Mouse (Mus musculus): Measurements from ENCODE around the gene Ubn1.

The Ubn1 gene

DNA sequence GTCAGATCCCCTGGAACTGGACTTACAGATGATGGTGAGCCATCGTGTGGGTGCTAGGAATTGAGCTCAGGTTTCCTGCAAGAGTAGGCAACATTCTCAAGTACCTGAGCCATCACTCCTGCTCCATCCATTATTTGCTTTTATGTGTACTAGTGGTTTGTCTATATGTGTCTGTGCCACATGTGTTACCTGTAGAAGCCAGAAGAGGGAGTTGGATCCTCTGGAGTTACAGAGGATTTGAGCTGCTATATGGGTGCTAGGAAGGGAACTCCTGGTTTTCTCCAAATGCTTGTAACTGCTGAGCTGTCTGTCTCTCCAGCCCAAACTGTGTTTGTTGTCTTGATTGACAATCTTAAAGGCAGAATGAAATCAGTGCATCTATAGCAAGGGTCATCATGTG is 8.3 kb downstream of the Ubn1 start:
- in situ Hi-C loops (cut with MboI; ENCODE audit: low pct_unique_long_range_greater_than_20kb in 1 of 2, low sequenced_read_pairs in 2 of 2, unreplicated experiment in 1 of 2) = no loop called here

DNA sequence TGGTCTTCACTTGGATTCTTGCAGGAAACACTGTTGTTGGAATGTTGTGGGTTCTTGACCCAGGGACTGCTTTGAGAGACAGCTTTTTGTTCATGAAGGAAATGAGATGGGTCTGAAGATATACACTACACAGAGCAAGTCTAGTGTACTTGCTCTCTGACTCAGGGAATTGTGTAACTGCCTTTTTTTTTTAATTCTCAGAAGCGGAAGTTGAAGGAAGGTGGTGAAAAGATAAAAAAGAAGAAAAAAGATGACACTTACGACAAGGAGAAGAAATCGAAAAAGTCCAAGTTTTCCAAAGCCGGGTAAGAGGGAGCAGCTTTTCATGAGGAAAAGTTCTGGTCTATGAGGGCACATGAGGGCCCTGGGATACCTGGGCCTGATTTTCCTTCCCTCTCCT is 13.6 kb downstream of the Ubn1 start:
- in situ Hi-C loops (cut with MboI; ENCODE audit: low pct_unique_long_range_greater_than_20kb in 1 of 2, low sequenced_read_pairs in 2 of 2, unreplicated experiment in 1 of 2) = no loop called here

DNA sequence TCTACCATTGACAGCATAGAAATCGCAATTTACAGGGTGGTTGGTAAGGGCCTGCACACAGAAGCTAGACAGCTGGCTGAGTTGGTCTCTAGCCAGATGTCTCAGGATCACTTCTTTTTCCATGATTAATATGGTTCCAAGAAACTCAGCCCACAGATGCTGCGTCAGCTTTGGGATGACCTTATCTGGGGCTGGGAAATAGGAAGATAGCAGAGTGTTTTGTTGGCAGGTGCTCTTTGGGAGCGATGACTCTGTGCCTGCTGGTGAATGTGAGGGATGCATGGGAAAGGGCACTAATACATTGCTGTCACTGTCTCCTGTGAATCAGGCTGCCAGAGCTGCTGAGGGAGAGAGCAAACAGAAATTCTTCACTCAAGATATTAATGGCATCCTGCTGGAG is 20.5 kb downstream of the Ubn1 start:
- in situ Hi-C loops (cut with MboI; ENCODE audit: low pct_unique_long_range_greater_than_20kb in 1 of 2, low sequenced_read_pairs in 2 of 2, unreplicated experiment in 1 of 2) = no loop called here

DNA sequence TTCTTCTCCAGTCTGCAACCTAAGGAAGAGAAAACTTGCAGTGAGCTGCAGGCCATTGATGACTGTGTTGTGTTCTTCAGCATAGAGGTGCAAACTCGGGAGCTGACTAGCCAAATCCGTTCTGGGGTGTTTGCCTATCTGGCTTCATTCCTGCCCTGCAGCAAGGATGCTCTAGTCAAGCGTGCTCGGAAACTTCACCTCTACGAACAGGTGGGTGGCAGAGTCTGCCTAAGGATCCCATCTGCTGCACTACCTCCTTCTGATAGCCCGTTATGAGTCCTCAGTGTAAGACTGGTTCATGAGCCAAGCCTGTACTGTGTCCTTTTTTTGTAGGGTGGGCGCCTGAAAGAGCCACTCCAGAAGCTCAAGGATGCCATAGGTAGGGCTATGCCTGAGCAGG is 22.1 kb downstream of the Ubn1 start:
- in situ Hi-C loops (cut with MboI; ENCODE audit: low pct_unique_long_range_greater_than_20kb in 1 of 2, low sequenced_read_pairs in 2 of 2, unreplicated experiment in 1 of 2) = no loop called here

DNA sequence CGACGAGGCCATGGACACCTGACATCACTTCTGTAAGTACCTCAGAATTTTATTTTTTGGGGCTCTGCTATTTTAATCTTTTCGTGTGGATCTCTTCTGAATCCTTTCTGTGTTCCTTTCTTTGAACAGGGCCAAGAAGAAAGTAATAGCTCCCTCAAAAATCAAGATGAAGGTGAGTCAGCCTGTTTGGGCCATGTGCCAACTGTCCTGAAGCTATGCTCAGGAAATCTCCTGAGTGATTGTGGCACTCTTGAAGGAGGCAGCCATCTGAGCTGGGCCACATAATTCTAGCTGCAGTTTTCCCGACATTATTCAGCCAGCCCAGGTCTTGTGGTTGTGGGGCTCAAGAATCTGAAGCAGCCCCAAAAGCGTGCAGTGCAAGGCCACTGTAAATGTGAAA is 24.5 kb downstream of the Ubn1 start:
- in situ Hi-C loops (cut with MboI; ENCODE audit: low pct_unique_long_range_greater_than_20kb in 1 of 2, low sequenced_read_pairs in 2 of 2, unreplicated experiment in 1 of 2) = no loop called here

DNA sequence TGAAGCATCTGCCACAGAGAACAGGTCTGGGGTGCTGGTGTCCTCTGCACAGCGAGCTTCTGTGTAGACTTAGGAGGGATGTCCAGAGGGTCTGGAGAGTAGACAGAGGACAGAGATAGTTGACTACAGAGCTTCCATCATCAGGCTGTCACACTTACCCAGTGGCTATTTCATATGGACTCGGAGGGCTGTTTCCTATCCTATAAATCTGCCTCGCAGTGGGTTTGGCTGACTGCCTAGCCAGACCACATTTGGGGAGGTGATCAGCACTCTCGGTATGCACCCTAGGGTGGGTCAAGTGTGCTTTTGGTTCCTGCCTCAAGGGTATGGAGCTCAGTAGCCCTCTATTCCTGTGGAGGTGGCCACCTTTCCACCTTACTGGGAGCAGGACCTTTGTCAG is 35.3 kb downstream of the Ubn1 start:
- in situ Hi-C loops (cut with MboI; ENCODE audit: low pct_unique_long_range_greater_than_20kb in 1 of 2, low sequenced_read_pairs in 2 of 2, unreplicated experiment in 1 of 2) = no loop called here

DNA sequence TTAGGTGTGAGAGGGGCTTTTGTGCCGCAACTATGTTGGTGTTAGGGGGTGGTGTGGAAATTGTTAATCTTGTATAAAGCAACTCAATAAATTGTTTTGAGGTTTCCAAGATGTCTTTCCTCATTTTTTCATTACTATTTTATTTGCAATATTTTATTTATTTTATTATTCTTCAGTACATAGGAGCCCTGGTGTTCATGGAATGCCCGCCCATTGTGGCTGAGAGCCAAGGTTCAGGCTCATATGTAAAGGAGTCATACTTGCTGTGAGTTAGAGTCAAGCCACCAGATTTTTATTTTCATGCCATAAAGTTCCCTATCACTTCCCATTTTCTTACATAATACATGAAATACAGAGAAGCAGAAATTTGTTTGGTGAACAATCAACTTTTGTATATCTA is 36.3 kb downstream of the Ubn1 start:
- in situ Hi-C loops (cut with MboI; ENCODE audit: low pct_unique_long_range_greater_than_20kb in 1 of 2, low sequenced_read_pairs in 2 of 2, unreplicated experiment in 1 of 2) = no loop called here

DNA sequence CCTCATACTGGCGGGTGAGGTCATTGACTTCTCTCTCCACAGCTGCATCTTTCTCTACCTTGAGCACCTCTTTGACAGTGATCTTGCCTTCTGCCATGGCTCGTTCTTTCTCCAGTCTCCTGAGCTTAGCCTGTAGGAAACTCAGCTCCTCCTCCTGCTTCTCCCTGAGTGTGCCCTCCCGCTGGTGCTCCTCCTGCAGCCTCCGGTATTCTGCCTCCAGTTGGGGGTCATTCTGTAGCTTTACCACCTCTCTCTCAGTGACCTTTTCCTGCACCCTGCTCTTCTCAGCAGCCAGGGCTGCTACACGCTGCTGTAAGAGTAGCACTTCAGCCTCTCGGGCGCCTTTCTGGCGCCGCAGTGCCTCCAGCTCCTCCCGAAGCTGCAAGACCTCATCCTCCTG is 39.2 kb downstream of the Ubn1 start:
- in situ Hi-C loops (cut with MboI; ENCODE audit: low pct_unique_long_range_greater_than_20kb in 1 of 2, low sequenced_read_pairs in 2 of 2, unreplicated experiment in 1 of 2) = no loop called here

DNA sequence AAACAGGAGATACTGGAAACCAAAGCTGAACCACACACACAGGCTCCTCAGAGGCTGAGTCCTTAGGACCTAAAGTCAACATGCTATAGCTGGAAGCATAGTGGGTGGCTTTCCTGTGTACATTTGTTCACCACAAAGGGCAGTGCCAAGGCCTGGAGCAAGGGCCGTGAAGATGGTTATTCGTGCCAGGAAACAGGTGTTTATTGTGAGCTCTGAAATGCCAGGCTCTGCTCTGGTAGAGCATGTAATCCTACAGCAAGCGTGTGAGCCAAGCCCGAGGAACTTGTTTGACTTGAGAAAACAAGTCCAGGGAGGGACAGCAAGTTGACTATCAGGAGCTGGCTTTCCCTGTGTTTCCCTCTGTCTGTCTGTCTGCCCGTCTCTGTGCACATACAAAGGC is 43.4 kb downstream of the Ubn1 start:
- in situ Hi-C loops (cut with MboI; ENCODE audit: low pct_unique_long_range_greater_than_20kb in 1 of 2, low sequenced_read_pairs in 2 of 2, unreplicated experiment in 1 of 2) = no loop called here

DNA sequence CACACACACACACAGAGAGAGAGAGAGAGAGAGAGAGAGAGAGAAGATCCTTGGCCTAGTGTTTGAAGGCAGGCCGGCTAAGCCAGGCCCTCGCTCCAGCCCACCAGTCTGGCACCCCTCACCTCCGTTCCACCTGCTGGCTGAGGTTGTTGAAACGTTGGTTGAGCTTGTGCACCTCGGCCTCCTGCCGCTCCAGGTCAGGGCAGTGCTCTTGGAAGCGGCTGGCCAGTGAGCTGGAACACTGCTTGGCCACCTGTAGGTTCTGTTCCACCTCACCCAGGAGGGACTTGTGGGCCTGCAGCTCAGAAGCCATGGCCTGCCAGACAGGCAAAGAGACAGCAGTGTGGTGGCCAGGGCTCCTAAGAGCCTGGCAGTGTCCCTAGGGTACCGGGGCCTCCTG is 46.6 kb downstream of the Ubn1 start:
- in situ Hi-C loops (cut with MboI; ENCODE audit: low pct_unique_long_range_greater_than_20kb in 1 of 2, low sequenced_read_pairs in 2 of 2, unreplicated experiment in 1 of 2) = no loop called here

DNA sequence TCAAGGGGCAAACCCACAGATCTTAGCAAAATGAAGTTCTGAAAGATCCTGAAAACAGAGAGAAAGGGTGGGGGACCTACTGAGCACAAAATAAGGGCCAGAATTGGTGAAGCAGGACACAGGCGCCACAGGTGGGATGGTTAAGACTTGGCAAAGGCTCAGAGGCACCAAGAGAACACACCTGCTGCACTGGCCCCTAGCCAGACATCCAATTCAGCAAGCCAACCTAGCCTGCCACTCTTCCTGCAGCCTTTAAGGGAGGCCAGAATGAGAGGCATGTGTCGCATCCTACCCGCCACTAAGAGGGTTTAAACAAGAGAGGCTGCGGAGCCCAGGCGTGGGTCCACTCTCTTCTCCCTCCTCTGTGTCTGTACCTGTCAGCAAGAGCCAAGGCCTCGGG is 51.1 kb downstream of the Ubn1 start:
- in situ Hi-C loops (cut with MboI; ENCODE audit: low pct_unique_long_range_greater_than_20kb in 1 of 2, low sequenced_read_pairs in 2 of 2, unreplicated experiment in 1 of 2) = no loop called here

DNA sequence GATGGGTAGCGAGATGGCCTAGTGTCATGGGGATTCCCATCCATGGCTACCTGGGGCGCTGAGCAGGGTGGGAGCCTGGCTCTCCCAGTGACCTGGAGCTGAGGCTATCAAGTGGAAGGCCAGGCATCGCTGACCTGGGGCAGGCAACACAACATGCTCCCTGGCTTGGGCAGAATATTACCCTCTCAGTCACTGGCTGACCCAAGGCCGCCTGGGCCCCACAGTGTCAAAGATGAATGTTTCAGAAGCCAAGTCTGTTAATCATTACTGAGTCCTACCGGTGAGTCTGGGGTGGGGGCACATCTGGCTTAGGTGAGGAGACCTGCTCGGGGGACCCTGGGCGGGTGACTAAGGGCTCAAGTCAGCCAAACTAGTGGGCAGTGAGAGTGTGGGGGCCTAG is 60.0 kb downstream of the Ubn1 start:
- in situ Hi-C loops (cut with MboI; ENCODE audit: low pct_unique_long_range_greater_than_20kb in 1 of 2, low sequenced_read_pairs in 2 of 2, unreplicated experiment in 1 of 2) = no loop called here

DNA sequence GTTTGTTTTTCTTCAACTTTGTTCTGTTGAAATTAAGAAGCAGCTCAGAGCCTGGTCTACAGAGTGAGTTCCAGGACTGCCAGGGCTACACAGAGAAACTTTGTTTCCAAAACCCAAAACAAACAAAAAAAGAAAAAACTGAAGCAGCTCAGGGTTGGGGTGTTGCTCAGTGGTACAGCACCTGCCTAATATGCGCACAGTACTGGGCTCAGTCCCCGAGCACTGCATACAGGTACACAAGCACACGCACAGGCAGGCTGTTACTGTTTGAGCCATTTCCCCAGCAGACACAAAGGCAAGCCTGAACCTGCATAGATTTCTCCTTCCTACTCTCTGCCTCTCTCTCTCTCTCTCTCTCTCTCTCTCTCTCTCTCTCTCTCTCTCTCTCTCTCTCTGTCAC is 61.2 kb downstream of the Ubn1 start:
- in situ Hi-C loops (cut with MboI; ENCODE audit: low pct_unique_long_range_greater_than_20kb in 1 of 2, low sequenced_read_pairs in 2 of 2, unreplicated experiment in 1 of 2) = no loop called here

DNA sequence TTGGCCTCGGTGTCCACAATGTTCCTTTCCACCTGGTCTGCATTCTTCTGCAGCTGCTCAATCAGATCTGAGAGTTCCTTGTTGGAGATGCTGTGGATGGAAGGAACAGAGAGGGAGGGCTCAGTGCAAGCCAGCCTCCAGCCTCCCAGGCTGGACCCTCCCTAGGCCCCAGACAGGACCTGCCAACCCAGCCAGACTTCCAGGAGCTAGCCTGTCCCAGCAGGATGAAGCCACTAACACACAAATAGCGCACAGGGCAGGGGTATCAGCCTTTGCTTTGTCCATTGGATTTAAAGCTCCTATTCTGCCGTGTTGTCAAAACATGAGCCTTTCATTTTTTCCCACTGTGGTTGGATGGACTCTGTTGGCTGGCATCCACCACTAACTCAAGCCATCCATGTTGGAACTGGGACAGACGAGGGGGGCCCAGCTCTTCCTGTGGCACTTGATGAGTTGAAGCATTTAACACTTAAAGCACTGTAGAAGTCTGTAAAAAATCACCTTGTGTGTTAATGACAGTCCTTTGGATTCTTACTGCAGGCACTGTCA is 63.2 kb downstream of the Ubn1 start:
- in situ Hi-C loops (cut with MboI; ENCODE audit: low pct_unique_long_range_greater_than_20kb in 1 of 2, low sequenced_read_pairs in 2 of 2, unreplicated experiment in 1 of 2) = no loop called here

DNA sequence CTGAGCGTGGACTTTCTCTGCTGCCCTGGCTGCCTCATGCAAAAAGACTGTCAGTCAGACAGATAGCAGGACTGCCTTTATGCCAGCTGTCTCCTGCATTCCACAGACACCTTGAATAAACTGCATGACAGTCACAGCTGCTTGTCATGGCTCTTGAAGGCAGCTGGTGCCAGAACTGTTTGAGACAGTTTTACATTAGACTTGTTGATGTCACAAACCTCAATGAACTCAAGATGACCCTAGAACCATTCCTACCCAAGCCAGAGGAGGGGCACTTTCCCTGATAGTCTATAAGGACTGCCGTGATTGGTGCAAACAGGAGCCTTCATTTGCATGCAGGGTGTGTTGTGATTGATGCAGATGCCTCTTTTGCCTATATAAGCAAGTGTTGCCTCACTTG is 63.7 kb downstream of the Ubn1 start:
- in situ Hi-C loops (cut with MboI; ENCODE audit: low pct_unique_long_range_greater_than_20kb in 1 of 2, low sequenced_read_pairs in 2 of 2, unreplicated experiment in 1 of 2) = no loop called here

DNA sequence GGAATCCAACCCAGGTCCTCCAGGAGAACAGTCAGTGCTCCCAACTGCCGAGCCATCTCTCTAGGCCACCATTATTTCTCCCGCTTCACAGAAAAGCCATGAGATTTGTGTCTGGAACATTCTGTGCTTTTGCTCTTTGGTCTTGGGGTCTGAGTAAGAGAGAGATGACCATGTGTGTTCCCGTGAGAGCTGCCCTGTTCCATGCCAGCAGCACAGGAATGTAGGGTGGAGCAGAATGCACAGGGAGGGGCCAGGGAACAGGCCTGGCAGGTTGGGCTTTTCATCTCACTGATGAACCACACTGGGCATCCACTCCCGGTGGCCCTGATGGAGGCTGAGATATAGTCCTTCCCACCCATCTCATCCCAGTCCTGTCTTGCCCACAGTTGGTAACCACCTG is 69.5 kb downstream of the Ubn1 start:
- in situ Hi-C loops (cut with MboI; ENCODE audit: low pct_unique_long_range_greater_than_20kb in 1 of 2, low sequenced_read_pairs in 2 of 2, unreplicated experiment in 1 of 2) = no loop called here

DNA sequence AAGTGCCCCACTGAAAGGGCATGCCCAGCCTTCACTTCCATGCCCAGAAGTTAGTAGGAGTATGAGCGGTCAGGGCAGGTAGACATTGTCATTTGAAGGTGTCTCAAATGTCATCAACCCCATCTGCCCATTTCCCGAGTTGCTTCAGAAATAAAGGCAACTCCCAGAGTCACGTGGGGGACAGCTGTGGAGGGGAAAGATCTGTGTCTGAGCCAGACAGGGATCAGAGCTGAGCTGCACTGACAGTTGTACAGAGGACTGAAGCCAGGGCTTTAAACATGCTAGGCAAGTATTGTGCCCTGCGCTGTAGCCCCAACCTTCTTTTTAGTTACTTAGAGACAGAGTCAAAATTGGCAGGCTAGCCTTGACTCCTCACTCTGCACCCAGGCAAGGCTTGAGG is 70.0 kb downstream of the Ubn1 start:
- in situ Hi-C loops (cut with MboI; ENCODE audit: low pct_unique_long_range_greater_than_20kb in 1 of 2, low sequenced_read_pairs in 2 of 2, unreplicated experiment in 1 of 2) = no loop called here

DNA sequence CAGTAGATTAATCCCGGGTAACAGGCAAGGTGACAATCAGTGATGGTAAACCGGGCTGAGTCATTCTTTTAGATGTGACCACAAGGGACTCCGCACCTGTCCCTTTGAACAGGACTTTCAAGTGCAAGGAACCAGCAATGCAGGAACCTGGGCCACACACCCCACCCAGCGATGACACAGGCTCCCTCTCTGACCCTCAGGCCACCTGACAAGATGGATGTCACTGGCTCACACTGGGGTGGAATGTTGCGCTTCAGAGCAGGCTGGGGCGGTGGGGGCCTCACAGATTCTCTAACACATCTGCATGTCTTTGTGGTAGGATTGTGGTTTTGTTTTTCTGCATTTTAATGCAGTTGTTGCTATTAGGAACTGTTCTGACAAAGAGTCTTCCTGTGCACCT is 73.6 kb downstream of the Ubn1 start:
- in situ Hi-C loops (cut with MboI; ENCODE audit: low pct_unique_long_range_greater_than_20kb in 1 of 2, low sequenced_read_pairs in 2 of 2, unreplicated experiment in 1 of 2) = no loop called here

DNA sequence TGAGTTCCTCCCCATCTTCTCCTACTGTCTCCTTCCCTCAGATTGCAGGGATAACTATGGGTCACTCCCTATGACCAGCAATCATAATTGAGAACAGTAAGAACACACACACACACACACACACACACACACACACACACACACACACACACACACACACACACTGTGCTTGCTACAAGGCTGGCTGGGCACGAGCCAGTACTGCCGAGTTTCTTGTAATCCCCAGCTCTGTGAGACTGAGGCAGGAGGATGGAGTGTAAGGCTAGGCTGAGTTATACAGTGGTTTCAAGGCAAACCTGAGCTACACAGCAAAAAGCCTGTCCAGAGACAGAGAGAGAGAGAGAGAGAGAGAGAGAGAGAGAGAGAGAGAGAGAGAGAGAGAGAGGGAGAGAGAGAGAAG is 80.3 kb downstream of the Ubn1 start:
- in situ Hi-C loops (cut with MboI; ENCODE audit: low pct_unique_long_range_greater_than_20kb in 1 of 2, low sequenced_read_pairs in 2 of 2, unreplicated experiment in 1 of 2) = loop anchor here in 1 of 2 experiments (25.0 kb wide), 1 partner anchor 443 kb away; the partner anchor contains the start of gene Coro7

DNA sequence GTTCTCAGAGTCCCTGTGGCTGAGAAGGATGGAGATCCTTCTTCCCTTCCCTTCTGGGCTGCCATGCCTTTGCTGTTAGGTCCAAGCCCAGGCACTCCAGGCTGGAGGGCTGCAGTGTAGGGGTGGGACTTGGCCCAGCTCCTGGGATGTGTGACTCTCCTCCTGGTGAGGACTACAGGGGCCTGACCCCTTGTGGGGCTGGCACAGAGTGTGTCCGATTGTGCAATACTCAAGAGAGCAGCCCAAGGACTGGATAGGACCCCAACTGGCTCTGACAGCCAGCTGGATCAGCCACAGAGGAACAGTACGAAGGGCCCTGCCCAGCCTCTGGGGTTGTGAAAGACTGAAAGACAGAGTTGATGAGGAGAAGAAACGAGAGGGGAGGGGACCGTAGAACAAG is 80.9 kb downstream of the Ubn1 start:
- in situ Hi-C loops (cut with MboI; ENCODE audit: low pct_unique_long_range_greater_than_20kb in 1 of 2, low sequenced_read_pairs in 2 of 2, unreplicated experiment in 1 of 2) = loop anchor here in 1 of 2 experiments (25.0 kb wide), 1 partner anchor 443 kb away; the partner anchor contains the start of gene Coro7

All from mouse embryonic stem cell (cell line).